Mouse (Mus musculus) ZHBTc4 (cell line): Measurements from ENCODE around the gene Vps8.

Experiments
- DNase-seq: peaks from one replicate; pipeline ENCODE4 v3.0.0-alpha.2; 2011; ENCODE audit warnings: low read depth, low spot score

Vps8 gene

GRCm38 (mm10) chr16:21627248-21627647, 204.3 kb downstream of the Vps8 start:
- DNase-seq, result no peak

GRCm38 (mm10) chr16:21628061-21628591, 205.2 kb downstream of the Vps8 start:
- no peak for DNase-seq

- no peak for DNase-seq
Observed at GRCm38 (mm10) chr16:21630614-21631013, 207.7 kb downstream of the Vps8 start.

- DNase-seq, result no peak
Observed at GRCm38 (mm10) chr16:21631815-21632222, 208.9 kb downstream of the Vps8 start.

GRCm38 (mm10) chr16:21634460-21634859, 211.5 kb downstream of the Vps8 start:
- no peak for DNase-seq

- DNase-seq, result no peak
Observed at GRCm38 (mm10) chr16:21636156-21636853, 213.4 kb downstream of the Vps8 start.

- DNase-seq, result no peak
Observed at GRCm38 (mm10) chr16:21637201-21637819, 214.4 kb downstream of the Vps8 start.

GRCm38 (mm10) chr16:21640766-21641499, 218.0 kb downstream of the Vps8 start:
- DNase-seq, result no peak

- DNase-seq, result no peak
Observed at GRCm38 (mm10) chr16:21641944-21642343, 219.0 kb downstream of the Vps8 start.

- DNase-seq, result no peak
Observed at GRCm38 (mm10) chr16:21642906-21643305, 220.0 kb downstream of the Vps8 start.

- DNase-seq, result no peak
Observed at GRCm38 (mm10) chr16:21643621-21644041, 220.7 kb downstream of the Vps8 start.

GRCm38 (mm10) chr16:21644066-21644561, 221.2 kb downstream of the Vps8 start:
- peak; percentile 60 for DNase-seq

- DNase-seq, result no peak
Observed at GRCm38 (mm10) chr16:21644574-21644973, 221.7 kb downstream of the Vps8 start.

GRCm38 (mm10) chr16:21645915-21646314, 223.0 kb downstream of the Vps8 start:
- DNase-seq, result no peak

- no peak for DNase-seq
Observed at GRCm38 (mm10) chr16:21646496-21646895, 223.6 kb downstream of the Vps8 start.

GRCm38 (mm10) chr16:21648800-21649199, 225.9 kb downstream of the Vps8 start:
- no peak for DNase-seq

- no peak for DNase-seq
Observed at GRCm38 (mm10) chr16:21650289-21650688, 227.4 kb downstream of the Vps8 start.

- no peak for DNase-seq
Observed at GRCm38 (mm10) chr16:21651161-21651560, 228.2 kb downstream of the Vps8 start.

- no peak for DNase-seq
Observed at GRCm38 (mm10) chr16:21653151-21653550, 230.2 kb downstream of the Vps8 start.

GRCm38 (mm10) chr16:21654384-21654783, 231.5 kb downstream of the Vps8 start:
- DNase-seq, result peak; percentile 35

GRCm38 (mm10) chr16:21655291-21655690, 232.4 kb downstream of the Vps8 start:
- no peak for DNase-seq

- DNase-seq, result no peak
Observed at GRCm38 (mm10) chr16:21655961-21656360, 233.0 kb downstream of the Vps8 start.
